Mouse (Mus musculus) neural tube, embryonic 13.5 days (tissue): Measurements from ENCODE around the gene 1700016K19Rik. TPM values are rescaled to one million over a fixed set of nuclear protein-coding genes. Genes with fewer than 3 reads are reported as not detected.

Source experiments
- ATAC-seq: fragments of 200-750 bp; cut with Nextera tagmentation; 2 replicates; pipeline ENCODE4 v1.8.0; 2017; ENCODE audit warnings: low read depth, mild to moderate bottlenecking, moderate TSS enrichment, moderate library complexity
- H3K27ac ChIP-seq: fragments of 300-500 bp; sonication (generic); replicated peaks from 2 replicates; pipeline ENCODE4 v1.5.1; 2015; ENCODE audit warnings: moderate library complexity, mild to moderate bottlenecking, inconsistent platforms
- H3K27me3 ChIP-seq: fragments of 300-500 bp; sonication (generic); 2 replicates; pipeline ENCODE4 v1.6.1; 2015; ENCODE audit warnings: mild to moderate bottlenecking, inconsistent platforms
- H3K36me3 ChIP-seq: fragments of 300-500 bp; sonication (generic); 2 replicates; pipeline ENCODE4 v1.6.1; 2015; ENCODE audit warnings: mild to moderate bottlenecking, inconsistent platforms
- H3K4me1 ChIP-seq: fragments of 300-500 bp; sonication (generic); replicated peaks from 2 replicates; pipeline ENCODE4 v1.6.1; 2015; ENCODE audit warnings: inconsistent platforms
- H3K4me2 ChIP-seq: fragments of 300-500 bp; sonication (generic); 2 replicates; pipeline ENCODE4 v1.6.1; 2015; ENCODE audit warnings: inconsistent platforms, mild to moderate bottlenecking, moderate library complexity
- H3K4me3 ChIP-seq: fragments of 300-500 bp; sonication (generic); 2 replicates; pipeline ENCODE4 v1.5.1; 2015; ENCODE audit warnings: mild to moderate bottlenecking, inconsistent platforms
- H3K9ac ChIP-seq: fragments of 300-500 bp; sonication (generic); 2 replicates; pipeline ENCODE4 v1.6.1; 2015; ENCODE audit warnings: moderate library complexity, mild to moderate bottlenecking, inconsistent platforms
- H3K9me3 ChIP-seq: fragments of 300-500 bp; sonication (generic); 2 replicates; pipeline ENCODE4 v1.6.1; 2016; ENCODE audit warnings: inconsistent platforms
- WGBS: fragments of 180-500 bp; shearing (Covaris S2); methylation state at CpG from one replicate; pipeline ENCODE4 v1.1.7; 2015; 5-methylcytosine and 5-hydroxymethylcytosine counted together
- polyA plus RNA-seq: library from polyadenylated mRNA; unstranded; fragments of >200 nt; fragmentation: Nextera tagmentation; extraction: Ambion mirVana; gene quantifications from 2 replicates; pipeline ENCODE4 v1.2.1, GENCODE M21; 2015

The 1700016K19Rik gene
- polyA plus RNA-seq, 1 experiment from 2014 or later: 0.43 TPM

GRCm38 (mm10) chr11:76040761-76041376 lies 41.2 kb downstream of the 1700016K19Rik start:
- H3K4me1 ChIP-seq: peaks cover 26% of the 10 kb centered on the region
- H3K36me3 ChIP-seq: peaks cover 14% of the 10 kb centered on the region; the same call in 1 of the 2 replicates
- no peak for ATAC-seq
- H3K9me3 ChIP-seq: no peaks in the 10 kb centered on the region
- H3K4me3 ChIP-seq: no peak overlapping the region
- H3K27ac ChIP-seq: no peak overlapping the region
- no peaks in the 10 kb centered on the region for H3K27me3 ChIP-seq
- H3K4me2 ChIP-seq: no peak overlapping the region
- no peak overlapping the region for H3K9ac ChIP-seq
- 77% methylated on average over 4 of the region's 4 CpGs for WGBS

DNA sequence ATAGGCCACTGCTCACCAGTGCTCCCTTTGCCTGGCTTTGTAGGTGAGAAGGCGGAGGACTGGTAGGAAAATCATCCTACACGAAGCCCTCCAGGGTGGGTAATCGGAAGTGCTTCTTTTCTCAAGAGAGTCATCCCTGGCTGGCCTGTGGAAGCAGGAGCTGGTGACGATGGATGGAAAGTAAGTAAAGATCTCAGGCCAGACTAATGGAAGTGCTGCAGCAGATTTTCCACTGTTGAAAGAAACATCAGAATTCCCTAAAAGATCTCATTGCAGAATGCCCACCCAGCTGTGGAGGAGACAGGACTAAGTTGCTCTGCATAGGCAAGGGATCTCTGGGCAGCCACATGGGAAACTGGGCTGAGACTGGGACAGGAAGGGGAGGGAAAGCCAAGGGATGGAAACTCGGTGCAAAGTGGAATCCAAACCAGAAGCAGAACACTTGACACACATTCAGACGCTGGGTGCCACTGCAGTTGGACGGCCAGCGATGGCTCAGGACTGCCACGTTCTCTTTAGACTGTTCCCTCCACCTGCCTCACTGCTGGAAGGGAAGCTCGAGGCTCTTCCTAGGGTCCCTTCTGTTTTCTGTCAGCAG lies 42.4 kb downstream of the 1700016K19Rik start:
- Histone ChIP-seq H3K36me3 (peaks cover 25% of the 10 kb centered on the region; the same call in 1 of the 2 replicates), H3K9me3 (no peaks in the 10 kb centered on the region), H3K9ac (no peak overlapping the region), H3K27me3 (no peaks in the 10 kb centered on the region), H3K27ac (no peak overlapping the region), H3K4me2 (no peak overlapping the region), H3K4me1 (peaks cover 26% of the 10 kb centered on the region), H3K4me3 (no peak overlapping the region)
- 68% methylated on average over 10 of the region's 10 CpGs for WGBS
- ATAC-seq: no peak

DNA sequence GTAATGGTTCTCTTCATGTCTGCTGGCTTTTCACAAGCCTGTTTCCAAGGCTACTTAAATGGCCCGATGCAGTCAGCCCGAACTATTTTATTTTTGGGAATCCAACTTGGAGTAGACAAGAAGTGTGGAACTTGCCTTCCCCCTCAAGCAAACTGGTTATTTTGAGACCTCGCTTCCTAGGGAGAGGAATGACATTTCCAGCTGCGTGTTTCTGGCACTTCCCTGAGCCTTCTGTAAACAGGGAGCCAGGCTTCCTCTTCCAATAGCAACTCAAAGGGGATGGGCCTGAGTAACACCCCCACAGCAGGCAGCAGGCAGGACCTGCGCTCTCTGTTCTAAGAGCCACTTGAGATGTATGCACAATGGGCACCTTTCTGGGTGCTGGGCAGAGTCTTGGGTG lies 43.2 kb downstream of the 1700016K19Rik start:
- Histone ChIP-seq H3K4me3 (no peak overlapping the region), H3K27me3 (no peaks in the 10 kb centered on the region), H3K36me3 (peaks cover 28% of the 10 kb centered on the region; the same call in 1 of the 2 replicates), H3K4me1 (peaks cover 26% of the 10 kb centered on the region), H3K9ac (no peak overlapping the region), H3K27ac (no peak overlapping the region), H3K9me3 (no peaks in the 10 kb centered on the region), H3K4me2 (no peak overlapping the region)
- 42% methylated on average over 5 of the region's 5 CpGs for WGBS
- no peak for ATAC-seq

- Histone ChIP-seq H3K4me1 (peaks cover 26% of the 10 kb centered on the region), H3K4me3 (no peak overlapping the region), H3K4me2 (no peak overlapping the region), H3K36me3 (peaks cover 28% of the 10 kb centered on the region; the same call in 1 of the 2 replicates), H3K9ac (no peak overlapping the region), H3K27ac (peak overlapping the region; percentile 9; the same call in 1 of the 2 replicates), H3K9me3 (no peaks in the 10 kb centered on the region), H3K27me3 (no peaks in the 10 kb centered on the region)
- 72% methylated on average over 6 of the region's 6 CpGs for WGBS
- ATAC-seq: no peak
These were observed 44.8 kb downstream of the 1700016K19Rik start for GRCm38 (mm10) chr11:76044468-76044867.

GRCm38 (mm10) chr11:76045367-76045766 lies 45.7 kb downstream of the 1700016K19Rik start:
- no peak overlapping the region for H3K27ac ChIP-seq
- H3K4me2 ChIP-seq: no peak overlapping the region
- H3K9me3 ChIP-seq: no peaks in the 10 kb centered on the region
- H3K4me3 ChIP-seq: no peak overlapping the region
- ATAC-seq: no peak
- H3K27me3 ChIP-seq: no peaks in the 10 kb centered on the region
- 84% methylated on average over 6 of the region's 6 CpGs for WGBS
- no peak overlapping the region for H3K9ac ChIP-seq
- peaks cover 28% of the 10 kb centered on the region; the same call in 1 of the 2 replicates for H3K36me3 ChIP-seq
- peaks cover 26% of the 10 kb centered on the region for H3K4me1 ChIP-seq

DNA sequence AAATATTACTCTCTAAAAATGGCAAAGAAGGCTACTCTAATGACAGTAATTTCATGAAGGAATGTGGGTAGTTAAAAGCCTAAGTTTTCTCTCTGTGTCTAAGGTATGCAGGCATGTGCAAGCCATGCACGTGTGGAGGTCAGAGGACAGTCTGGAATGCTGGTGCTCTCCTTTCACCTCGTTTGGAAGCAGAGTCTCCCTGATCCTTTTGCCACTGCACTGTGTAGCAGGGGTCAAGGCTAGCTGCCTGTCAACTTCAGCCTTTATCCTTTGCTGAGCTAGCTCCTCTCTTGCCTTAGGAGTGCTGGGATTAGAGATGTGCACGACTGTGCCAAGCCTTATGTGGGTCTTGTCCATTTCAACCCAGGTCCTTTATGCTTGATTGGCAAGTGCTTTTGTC lies 50.8 kb downstream of the 1700016K19Rik start:
- Histone ChIP-seq H3K4me3 (no peak overlapping the region), H3K27me3 (no peaks in the 10 kb centered on the region), H3K4me1 (no peaks in the 10 kb centered on the region), H3K27ac (no peak overlapping the region), H3K9me3 (no peaks in the 10 kb centered on the region), H3K36me3 (peaks cover 18% of the 10 kb centered on the region), H3K9ac (no peak overlapping the region), H3K4me2 (no peak overlapping the region)
- WGBS: 52% methylated on average over 3 of the region's 3 CpGs
- ATAC-seq: no peak

- Histone ChIP-seq H3K9ac (no peak overlapping the region), H3K27me3 (no peaks in the 10 kb centered on the region), H3K36me3 (peaks cover 15% of the 10 kb centered on the region), H3K27ac (no peak overlapping the region), H3K4me2 (no peak overlapping the region), H3K4me3 (no peak overlapping the region), H3K9me3 (no peaks in the 10 kb centered on the region), H3K4me1 (no peaks in the 10 kb centered on the region)
- ATAC-seq: no peak
- WGBS: 39% methylated on average over 5 of the region's 5 CpGs
These were observed 51.3 kb downstream of the 1700016K19Rik start for GRCm38 (mm10) chr11:76050967-76051512.

- H3K4me1 ChIP-seq: no peaks in the 10 kb centered on the region
- no peak overlapping the region for H3K4me3 ChIP-seq
- peaks cover 2% of the 10 kb centered on the region; the same call in 1 of the 2 replicates for H3K36me3 ChIP-seq
- H3K4me2 ChIP-seq: no peak overlapping the region
- H3K9me3 ChIP-seq: no peaks in the 10 kb centered on the region
- no peak overlapping the region for H3K9ac ChIP-seq
- ATAC-seq: no peak
- no peak overlapping the region for H3K27ac ChIP-seq
- 94% methylated on average over 5 of the region's 5 CpGs for WGBS
- no peaks in the 10 kb centered on the region for H3K27me3 ChIP-seq
These were observed 52.8 kb downstream of the 1700016K19Rik start for GRCm38 (mm10) chr11:76052496-76052895.

Other genes with a start within 250 kb of the 1700016K19Rik start
- gene Doc2b, start 203.9 kb upstream of the 1700016K19Rik start, polyA plus RNA-seq: 0.92 and 0.99 TPM in 2 replicates
- 1.7 and 2.3 TPM in 2 replicates for gene Rph3al, start 61.5 kb upstream of the 1700016K19Rik start, polyA plus RNA-seq
- 12.1 and 13.6 TPM in 2 replicates for gene Rflnb, start 27.9 kb downstream of the 1700016K19Rik start, polyA plus RNA-seq
- 68.7 and 69.3 TPM in 2 replicates for gene Vps53, start 179.7 kb downstream of the 1700016K19Rik start, polyA plus RNA-seq
- gene Fam57a, start 179.8 kb downstream of the 1700016K19Rik start, polyA plus RNA-seq: 28.4 and 28.6 TPM in 2 replicates
- gene Dbil5, start 217.7 kb downstream of the 1700016K19Rik start, polyA plus RNA-seq: 0.73 and 0.76 TPM in 2 replicates
- 14.6 and 16.9 TPM in 2 replicates for gene Gemin4, start 217.8 kb downstream of the 1700016K19Rik start, polyA plus RNA-seq
- gene Mrm3, start 243.8 kb downstream of the 1700016K19Rik start, polyA plus RNA-seq: 19.7 and 20.8 TPM in 2 replicates
- 108 and 112 TPM in 2 replicates for gene Glod4, start 243.8 kb downstream of the 1700016K19Rik start, polyA plus RNA-seq